In the genomic region with DNA sequence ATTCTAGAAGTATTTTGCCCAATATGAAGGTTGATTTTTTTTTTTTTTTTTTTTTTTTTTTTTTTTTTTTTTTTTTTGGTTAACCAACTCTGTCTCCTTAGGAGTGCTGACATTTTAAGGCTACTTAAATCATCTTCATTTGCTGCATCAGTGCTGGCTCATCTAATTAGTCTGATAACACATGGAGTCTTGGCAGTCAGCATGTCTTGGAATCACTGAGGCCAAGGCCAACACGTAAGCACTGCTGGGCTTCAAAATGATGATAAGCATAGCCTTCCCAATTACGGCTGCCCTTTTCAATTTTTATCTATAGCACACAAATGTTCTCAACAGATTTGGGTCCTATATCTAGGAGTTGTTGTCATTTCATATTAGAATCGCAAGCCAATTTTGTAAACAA, we compare ENCODE assay signal across 26 mouse cellular contexts.
DNase-seq lines count a peak whose midpoint lies in the region; ATAC-seq lines count a peak whose summit lies in the region.
"Had no signal": no experiment of that assay in that cellular context is flagged by ENCODE, and none has a peak within 500 bp of the region (broad histone marks: within the 10 kb centered on the region; RNA-seq: fewer than 3 reads in every experiment).

No protein-coding gene starts in this region.

- H3K27ac ChIP-seq in hindbrain, embryonic 16.5 days (ENCODE audit: low read depth, low read length) = no peak overlapping the region
- H3K27ac ChIP-seq in hindbrain, embryonic 13.5 days = no peak overlapping the region
- H3K27ac ChIP-seq in midbrain, embryonic 14.5 days (replicated peaks; ENCODE audit: low read depth, low read length) = no peak overlapping the region
- H3K27ac ChIP-seq in midbrain, embryonic 15.5 days = no peak overlapping the region
- H3K27ac ChIP-seq: embryonic facial prominence, embryonic 10.5 days; embryonic facial prominence, embryonic 13.5 days; forebrain, embryonic 12.5 days; gastrocnemius, adult 2 months; hindbrain, embryonic 14.5 days; intestine, embryonic 15.5 days had no signal

- H3K9ac ChIP-seq in hindbrain, embryonic 16.5 days (ENCODE audit: low read depth, low read length) = no peak overlapping the region
- no peak overlapping the region for H3K9ac ChIP-seq in hindbrain, embryonic 13.5 days
- no peak overlapping the region for H3K9ac ChIP-seq in midbrain, embryonic 14.5 days (replicated peaks; ENCODE audit: low read length)
- no peak overlapping the region for H3K9ac ChIP-seq in midbrain, embryonic 15.5 days
- H3K9ac ChIP-seq: embryonic facial prominence, embryonic 13.5 days; forebrain, embryonic 12.5 days; forebrain, postnatal 0 days; hindbrain, embryonic 14.5 days; intestine, embryonic 15.5 days had no signal

- no peaks in the 10 kb centered on the region for H3K9me3 ChIP-seq in hindbrain, embryonic 16.5 days (ENCODE audit: control insufficient read depth, low read length)
- H3K9me3 ChIP-seq in hindbrain, embryonic 13.5 days = no peaks in the 10 kb centered on the region
- H3K9me3 ChIP-seq in midbrain, embryonic 14.5 days (ENCODE audit: control insufficient read depth, low read length) = no peaks in the 10 kb centered on the region
- no peaks in the 10 kb centered on the region for H3K9me3 ChIP-seq in midbrain, embryonic 15.5 days
- H3K9me3 ChIP-seq: embryonic facial prominence, embryonic 10.5 days; embryonic facial prominence, embryonic 13.5 days; forebrain, embryonic 12.5 days; intestine, embryonic 15.5 days had no signal

- no peak overlapping the region for H3K4me2 ChIP-seq in hindbrain, embryonic 16.5 days (ENCODE audit: low read length)
- no peak overlapping the region for H3K4me2 ChIP-seq in hindbrain, embryonic 13.5 days
- H3K4me2 ChIP-seq in midbrain, embryonic 14.5 days (ENCODE audit: low read length) = no peak overlapping the region
- H3K4me2 ChIP-seq in midbrain, embryonic 15.5 days = no peak overlapping the region
- H3K4me2 ChIP-seq: embryonic facial prominence, embryonic 13.5 days; forebrain, embryonic 12.5 days; heart, embryonic 11.5 days; hindbrain, embryonic 14.5 days; intestine, embryonic 15.5 days had no signal

- DNase-seq in cerebellum, postnatal 10 days = peak; percentile 47 to 62
- no peak for DNase-seq in cerebellum, postnatal 25 days
- peak; percentile 3 for DNase-seq in midbrain, embryonic 14.5 days
- DNase-seq in brain, adult 2 months (ENCODE audit: low read depth, low spot score) = peak; percentile 7
- no peak for DNase-seq in testis, postnatal 10 days (ENCODE audit: low spot score)
- DNase-seq: adrenal gland, adult 8-10 months; adrenal gland, postnatal 25 days; cerebellum, adult 11 months; cerebellum, adult 2 months; cerebellum, postnatal 36 days; embryo, embryonic 11 days; forebrain, postnatal 0 days; gastrocnemius, adult 2 months; gastrocnemius, postnatal 14 days; heart, adult 11 months had no signal

- peak; percentile 37; the same call in 1 of the 2 replicates for ATAC-seq in hindbrain, embryonic 16.5 days
- no peak for ATAC-seq in hindbrain, embryonic 13.5 days (ENCODE audit: low FRiP score)
- ATAC-seq in midbrain, embryonic 14.5 days (ENCODE audit: low FRiP score, low TSS enrichment) = no peak
- no peak for ATAC-seq in midbrain, embryonic 15.5 days (replicated peaks)
- ATAC-seq: activated CD4-positive, CD25-positive, alpha-beta regulatory T cell, adult 4 months; forebrain, postnatal 0 days; intestine, embryonic 15.5 days had no signal

- no peaks in the 10 kb centered on the region for H3K36me3 ChIP-seq in hindbrain, embryonic 16.5 days (ENCODE audit: control insufficient read depth, insufficient read depth, low read length)
- no peaks in the 10 kb centered on the region for H3K36me3 ChIP-seq in hindbrain, embryonic 13.5 days
- H3K36me3 ChIP-seq in midbrain, embryonic 14.5 days (ENCODE audit: control insufficient read depth, insufficient read depth, low read length) = no peaks in the 10 kb centered on the region
- no peaks in the 10 kb centered on the region for H3K36me3 ChIP-seq in midbrain, embryonic 15.5 days (replicated peaks)
- H3K36me3 ChIP-seq: embryonic facial prominence, embryonic 10.5 days; embryonic facial prominence, embryonic 13.5 days; forebrain, embryonic 12.5 days; intestine, embryonic 15.5 days had no signal

- no peak overlapping the region for H3K4me3 ChIP-seq in hindbrain, embryonic 16.5 days (ENCODE audit: low read length)
- H3K4me3 ChIP-seq in hindbrain, embryonic 13.5 days = no peak overlapping the region
- no peak overlapping the region for H3K4me3 ChIP-seq in midbrain, embryonic 14.5 days (replicated peaks; ENCODE audit: low read depth, low read length)
- no peak overlapping the region for H3K4me3 ChIP-seq in midbrain, embryonic 15.5 days
- H3K4me3 ChIP-seq: embryonic facial prominence, embryonic 10.5 days; embryonic facial prominence, embryonic 13.5 days; erythroblast, embryonic 14.5 days; forebrain, embryonic 12.5 days; gastrocnemius, adult 2 months; intestine, embryonic 15.5 days had no signal

- WGBS in hindbrain, embryonic 16.5 days = 80% methylated on average over 3 of the region's 3 CpGs
- WGBS in hindbrain, embryonic 13.5 days = 88% methylated on average over 3 of the region's 3 CpGs
- WGBS in midbrain, embryonic 14.5 days = 82% methylated on average over 3 of the region's 3 CpGs
- 88% methylated on average over 3 of the region's 3 CpGs for WGBS in midbrain, embryonic 15.5 days

- no peaks in the 10 kb centered on the region for H3K27me3 ChIP-seq in hindbrain, embryonic 16.5 days (replicated peaks; ENCODE audit: control insufficient read depth, insufficient read depth, low read length)
- H3K27me3 ChIP-seq in hindbrain, embryonic 13.5 days = no peaks in the 10 kb centered on the region
- H3K27me3 ChIP-seq in midbrain, embryonic 14.5 days (ENCODE audit: control insufficient read depth, insufficient read depth, low read length) = no peaks in the 10 kb centered on the region
- no peaks in the 10 kb centered on the region for H3K27me3 ChIP-seq in midbrain, embryonic 15.5 days (replicated peaks)
- H3K27me3 ChIP-seq: embryonic facial prominence, embryonic 13.5 days; forebrain, embryonic 12.5 days; intestine, embryonic 15.5 days had no signal

- no peaks in the 10 kb centered on the region for H3K4me1 ChIP-seq in hindbrain, embryonic 16.5 days (ENCODE audit: control insufficient read depth, insufficient read depth, low read depth, low read length)
- H3K4me1 ChIP-seq in hindbrain, embryonic 13.5 days (replicated peaks) = no peaks in the 10 kb centered on the region
- no peaks in the 10 kb centered on the region for H3K4me1 ChIP-seq in midbrain, embryonic 14.5 days (ENCODE audit: control insufficient read depth, insufficient read depth, low read length)
- H3K4me1 ChIP-seq in midbrain, embryonic 15.5 days = no peaks in the 10 kb centered on the region
- H3K4me1 ChIP-seq: embryonic facial prominence, embryonic 10.5 days; embryonic facial prominence, embryonic 13.5 days; forebrain, embryonic 12.5 days; intestine, embryonic 15.5 days had no signal

Comparison
In these comparisons a context has a peak if more than half of its experiments do, and no peak if none do; other contexts are left out.
1. DNase-seq: peak in cerebellum, postnatal 10 days (2 of 2), midbrain, embryonic 14.5 days (single experiment) and brain, adult 2 months (single experiment); none in cerebellum, postnatal 25 days (0 of 2) and testis, postnatal 10 days (single experiment).